Mouse (Mus musculus): ENCODE data around the gene Sh3tc1. TPM values are rescaled to one million over a fixed set of nuclear protein-coding genes. Genes with fewer than 3 reads are reported as not detected.

Sh3tc1 gene
- polyA plus RNA-seq, 2 experiments, result 2.9 to 5.2 TPM

DNA sequence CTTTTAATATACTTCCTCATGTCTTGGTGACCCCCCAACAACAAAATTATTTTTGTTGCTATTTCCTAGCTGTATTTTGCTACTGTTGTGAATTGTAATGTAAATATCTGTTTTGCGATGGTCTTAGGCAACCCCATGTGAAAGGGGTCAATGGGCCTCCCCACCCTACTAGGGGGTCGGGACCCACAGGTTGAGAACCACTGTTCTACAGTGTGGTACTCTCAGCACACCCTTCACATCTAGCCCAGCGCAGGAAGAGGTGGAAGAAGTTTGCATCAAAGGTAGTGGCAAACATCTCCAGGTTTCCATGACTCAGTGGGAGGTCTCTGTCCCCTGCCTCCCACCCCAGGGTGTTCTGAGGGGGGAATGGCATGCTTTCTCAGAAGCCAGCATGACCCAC, 34.4 kb downstream of the Sh3tc1 start:
- ATAC-seq (ENCODE audit: low FRiP score, low read depth), result no peak
- H3K27ac ChIP-seq (replicated peaks; ENCODE audit: low read depth, low read length), result no peak overlapping the region
- no peaks in the 10 kb centered on the region for H3K9me3 ChIP-seq (ENCODE audit: control insufficient read depth, low read length)
- no peak overlapping the region for H3K4me2 ChIP-seq (replicated peaks; ENCODE audit: low read depth, low read length, severe bottlenecking)
- H3K4me3 ChIP-seq (replicated peaks; ENCODE audit: low read length), result no peak overlapping the region
- no peak for DNase-seq (ENCODE audit: low spot score)
- H3K27me3 ChIP-seq (ENCODE audit: control insufficient read depth, insufficient read depth, low read length), result no peaks in the 10 kb centered on the region
- 93% methylated on average over 3 of the region's 3 CpGs for WGBS
- H3K9ac ChIP-seq (ENCODE audit: low read depth, low read length, severe bottlenecking), result no peak overlapping the region
- no peaks in the 10 kb centered on the region for H3K36me3 ChIP-seq (ENCODE audit: control insufficient read depth, insufficient read depth, low read length)
- no peak for TF ChIP-seq POLR2A (IDR thresholded peaks at IDR 0.05; ENCODE audit: borderline replicate concordance, extremely low read depth, insufficient read depth, insufficient read length)
- no peaks in the 10 kb centered on the region for H3K4me1 ChIP-seq (ENCODE audit: control insufficient read depth, insufficient read depth, low read length)

GRCm38 (mm10) chr5:35703814-35704213, 36.0 kb downstream of the Sh3tc1 start:
- Histone ChIP-seq H3K36me3 (ENCODE audit: control insufficient read depth, insufficient read depth, low read length) (no peaks in the 10 kb centered on the region), H3K4me2 (replicated peaks; ENCODE audit: low read depth, low read length, severe bottlenecking) (no peak overlapping the region), H3K4me3 (replicated peaks; ENCODE audit: low read length) (no peak overlapping the region), H3K27me3 (ENCODE audit: control insufficient read depth, insufficient read depth, low read length) (no peaks in the 10 kb centered on the region), H3K4me1 (ENCODE audit: control insufficient read depth, insufficient read depth, low read length) (no peaks in the 10 kb centered on the region), H3K9me3 (ENCODE audit: control insufficient read depth, low read length) (no peaks in the 10 kb centered on the region), H3K9ac (ENCODE audit: low read depth, low read length, severe bottlenecking) (no peak overlapping the region), H3K27ac (replicated peaks; ENCODE audit: low read depth, low read length) (no peak overlapping the region)
- DNase-seq (ENCODE audit: low spot score) (no peak), ATAC-seq (ENCODE audit: low FRiP score, low read depth) (no peak)
- TF ChIP-seq POLR2A (IDR thresholded peaks at IDR 0.05; ENCODE audit: borderline replicate concordance, extremely low read depth, insufficient read depth, insufficient read length), result no peak
- WGBS, result 91% methylated on average over 4 of the region's 4 CpGs

GRCm38 (mm10) chr5:35703183-35703582, 36.6 kb downstream of the Sh3tc1 start:
- 81% methylated on average over 8 of the region's 8 CpGs for WGBS
- no peak for DNase-seq (ENCODE audit: low spot score)

GRCm38 (mm10) chr5:35702582-35703140, 37.1 kb downstream of the Sh3tc1 start:
- Histone ChIP-seq H3K27me3 (ENCODE audit: control insufficient read depth, insufficient read depth, low read length) (no peaks in the 10 kb centered on the region), H3K9ac (ENCODE audit: low read depth, low read length, severe bottlenecking) (no peak overlapping the region), H3K27ac (replicated peaks; ENCODE audit: low read depth, low read length) (no peak overlapping the region), H3K4me3 (replicated peaks; ENCODE audit: low read length) (no peak overlapping the region), H3K36me3 (ENCODE audit: control insufficient read depth, insufficient read depth, low read length) (no peaks in the 10 kb centered on the region), H3K4me1 (ENCODE audit: control insufficient read depth, insufficient read depth, low read length) (no peaks in the 10 kb centered on the region), H3K4me2 (replicated peaks; ENCODE audit: low read depth, low read length, severe bottlenecking) (no peak overlapping the region), H3K9me3 (ENCODE audit: control insufficient read depth, low read length) (no peaks in the 10 kb centered on the region)
- ATAC-seq (ENCODE audit: low FRiP score, low read depth) (no peak), DNase-seq (ENCODE audit: low spot score) (peak; percentile 20)
- 73% methylated on average over 4 of the region's 4 CpGs for WGBS
- no peak for TF ChIP-seq POLR2A (IDR thresholded peaks at IDR 0.05; ENCODE audit: borderline replicate concordance, extremely low read depth, insufficient read depth, insufficient read length)

More at GRCm38 (mm10) chr5:35703183-35703582, 36.6 kb downstream of the Sh3tc1 start:
- ATAC-seq (ENCODE audit: low FRiP score, low read depth), result no peak
- Histone ChIP-seq H3K4me1 (ENCODE audit: control insufficient read depth, insufficient read depth, low read length) (no peaks in the 10 kb centered on the region), H3K4me3 (replicated peaks; ENCODE audit: low read length) (no peak overlapping the region), H3K4me2 (replicated peaks; ENCODE audit: low read depth, low read length, severe bottlenecking) (no peak overlapping the region), H3K9me3 (ENCODE audit: control insufficient read depth, low read length) (no peaks in the 10 kb centered on the region), H3K36me3 (ENCODE audit: control insufficient read depth, insufficient read depth, low read length) (no peaks in the 10 kb centered on the region), H3K27ac (replicated peaks; ENCODE audit: low read depth, low read length) (no peak overlapping the region), H3K9ac (ENCODE audit: low read depth, low read length, severe bottlenecking) (no peak overlapping the region), H3K27me3 (ENCODE audit: control insufficient read depth, insufficient read depth, low read length) (no peaks in the 10 kb centered on the region)
- no peak for TF ChIP-seq POLR2A (IDR thresholded peaks at IDR 0.05; ENCODE audit: borderline replicate concordance, extremely low read depth, insufficient read depth, insufficient read length)

DNA sequence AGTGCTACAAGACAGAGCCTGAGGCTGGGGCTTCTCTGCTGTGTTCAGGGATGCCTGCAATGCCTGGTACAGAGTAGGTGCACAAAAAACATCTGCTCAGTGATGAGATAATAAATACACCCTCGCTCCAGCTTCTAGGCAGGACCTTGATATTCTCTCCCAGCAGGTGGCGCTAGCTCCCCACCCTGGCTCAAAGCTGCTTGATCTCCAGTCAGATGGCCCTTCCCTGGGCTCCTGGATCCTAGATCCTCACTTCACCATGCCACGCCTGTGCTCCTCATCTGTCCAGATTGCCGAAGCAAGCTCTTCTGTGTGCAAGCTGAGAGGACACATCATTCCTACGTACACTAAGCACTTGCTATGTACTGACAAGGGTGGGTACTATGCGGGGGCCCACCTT, 38.7 kb downstream of the Sh3tc1 start:
- Histone ChIP-seq H3K27me3 (ENCODE audit: control insufficient read depth, insufficient read depth, low read length) (no peaks in the 10 kb centered on the region), H3K4me2 (replicated peaks; ENCODE audit: low read depth, low read length, severe bottlenecking) (no peak overlapping the region), H3K9ac (ENCODE audit: low read depth, low read length, severe bottlenecking) (no peak overlapping the region), H3K4me1 (ENCODE audit: control insufficient read depth, insufficient read depth, low read length) (no peaks in the 10 kb centered on the region), H3K27ac (replicated peaks; ENCODE audit: low read depth, low read length) (no peak overlapping the region), H3K36me3 (ENCODE audit: control insufficient read depth, insufficient read depth, low read length) (no peaks in the 10 kb centered on the region), H3K9me3 (ENCODE audit: control insufficient read depth, low read length) (no peaks in the 10 kb centered on the region), H3K4me3 (replicated peaks; ENCODE audit: low read length) (no peak overlapping the region)
- no peak for TF ChIP-seq POLR2A (IDR thresholded peaks at IDR 0.05; ENCODE audit: borderline replicate concordance, extremely low read depth, insufficient read depth, insufficient read length)
- DNase-seq (ENCODE audit: low spot score), result peak; percentile 46
- WGBS, result 44% methylated on average over 6 of the region's 6 CpGs
- no peak for ATAC-seq (ENCODE audit: low FRiP score, low read depth)

DNA sequence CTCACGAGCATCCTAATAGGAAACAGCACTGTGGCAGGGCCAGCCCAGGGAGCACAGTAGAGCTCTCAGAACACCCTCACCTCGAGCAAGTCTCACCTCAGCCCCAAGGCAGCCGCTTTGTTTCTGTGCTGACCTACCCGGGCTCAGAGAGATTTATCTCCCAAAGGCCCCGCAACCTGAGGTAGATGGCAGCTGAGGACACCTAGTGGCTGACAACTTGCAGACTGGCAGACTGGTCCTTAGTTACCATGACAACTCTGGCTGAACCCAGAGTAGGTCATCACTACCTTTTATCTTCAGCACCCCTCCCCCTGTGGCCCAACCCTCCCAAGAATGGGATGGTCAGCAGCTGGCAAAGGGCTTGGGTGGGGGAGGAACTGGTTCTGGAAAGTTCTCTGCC, 44.0 kb downstream of the Sh3tc1 start:
- Histone ChIP-seq H3K4me3 (replicated peaks; ENCODE audit: low read length) (no peak overlapping the region), H3K9me3 (ENCODE audit: control insufficient read depth, low read length) (no peaks in the 10 kb centered on the region), H3K9ac (ENCODE audit: low read depth, low read length, severe bottlenecking) (no peak overlapping the region), H3K36me3 (ENCODE audit: control insufficient read depth, insufficient read depth, low read length) (no peaks in the 10 kb centered on the region), H3K4me2 (replicated peaks; ENCODE audit: low read depth, low read length, severe bottlenecking) (no peak overlapping the region), H3K27ac (replicated peaks; ENCODE audit: low read depth, low read length) (no peak overlapping the region), H3K4me1 (ENCODE audit: control insufficient read depth, insufficient read depth, low read length) (peaks cover 7% of the 10 kb centered on the region; the same call in 1 of the 2 replicates), H3K27me3 (ENCODE audit: control insufficient read depth, insufficient read depth, low read length) (no peaks in the 10 kb centered on the region)
- no peak for TF ChIP-seq POLR2A (IDR thresholded peaks at IDR 0.05; ENCODE audit: borderline replicate concordance, extremely low read depth, insufficient read depth, insufficient read length)
- no peak for ATAC-seq (ENCODE audit: low FRiP score, low read depth)
- no peak for DNase-seq (ENCODE audit: low spot score)
- 23% methylated on average over 5 of the region's 5 CpGs for WGBS
